Mouse (Mus musculus): ENCODE results near the gene Lnpk.

GRCm38 (mm10) chr2:74508302-74508701 lies 70.9 kb downstream of the Lnpk start:
- TF ChIP-seq CTCF (IDR thresholded peaks at IDR 0.05; ENCODE audit: low read depth, low read length): no peak
- no peak for TF ChIP-seq TAL1 (conservative IDR thresholded peaks at IDR 0.05; ENCODE audit: low read depth, low read length)
- TF ChIP-seq GATA1 (IDR thresholded peaks at IDR 0.05; ENCODE audit: borderline replicate concordance, low read length): no peak

All from G1E (cell line).